Mouse (Mus musculus) hindbrain, postnatal 0 days (tissue): ENCODE measurements around the gene Esam. TPM values are rescaled to one million over a fixed set of nuclear protein-coding genes. Genes with fewer than 3 reads are reported as not detected.

Experiments
- ATAC-seq: fragments of 200-750 bp; cut with Nextera tagmentation; 2 replicates; pipeline ENCODE4 v1.8.0; 2017; ENCODE audit warnings: mild to moderate bottlenecking, moderate TSS enrichment, moderate library complexity
- DNase-seq: peaks from one replicate; pipeline ENCODE4 v3.0.0-alpha.2; 2015; ENCODE audit warnings: low spot score
- H3K27ac ChIP-seq: fragments of 300-500 bp; sonication (generic); 2 replicates; pipeline ENCODE4 v1.5.1; 2014; ENCODE audit warnings: mild to moderate bottlenecking
- H3K27me3 ChIP-seq: fragments of 300-500 bp; sonication (generic); 2 replicates; pipeline ENCODE4 v1.6.1; 2014; ENCODE audit warnings: low read length, mixed read lengths; ENCODE audit not compliant: insufficient read depth
- H3K36me3 ChIP-seq: fragments of 300-500 bp; sonication (generic); 2 replicates; pipeline ENCODE4 v1.6.1; 2014; ENCODE audit warnings: low read length, mixed read lengths; ENCODE audit not compliant: insufficient read depth
- H3K4me1 ChIP-seq: fragments of 300-500 bp; sonication (generic); 2 replicates; pipeline ENCODE4 v1.6.1; 2014; ENCODE audit warnings: antibody characterized with exemption, low read length, mixed read lengths; ENCODE audit not compliant: insufficient read depth
- H3K4me2 ChIP-seq: fragments of 300-500 bp; sonication (generic); 2 replicates; pipeline ENCODE4 v1.6.1; 2014; ENCODE audit warnings: low read depth, mild to moderate bottlenecking, low read length, moderate library complexity, mixed read lengths
- H3K4me3 ChIP-seq: fragments of 300-500 bp; sonication (generic); 2 replicates; pipeline ENCODE4 v1.5.1; 2014; ENCODE audit warnings: low read length
- H3K9ac ChIP-seq: fragments of 300-500 bp; sonication (generic); replicated peaks from 2 replicates; pipeline ENCODE4 v1.6.1; 2014; ENCODE audit warnings: mild to moderate bottlenecking, low read length, moderate library complexity, mixed read lengths
- H3K9me3 ChIP-seq: fragments of 300-500 bp; sonication (generic); 2 replicates; pipeline ENCODE4 v1.6.1; 2016; ENCODE audit warnings: low read length, mixed read lengths
- CTCF ChIP-seq: IDR thresholded peaks from 2 replicates; pipeline ENCODE4 v1.5.1; 2016; ENCODE audit warnings: antibody characterized with exemption, control low read depth, low read depth
- WGBS: fragments of 180-500 bp; shearing (Covaris S2); extraction: QIAGEN DNeasy Blood & Tissue Kit; methylation state at CpG from one replicate; pipeline ENCODE4 v1.1.7; 2014; 5-methylcytosine and 5-hydroxymethylcytosine counted together
- polyA plus RNA-seq: library from polyadenylated mRNA; unstranded; fragments of >200 nt; fragmentation: Nextera tagmentation; extraction: Ambion mirVana; gene quantifications from 2 replicates; pipeline ENCODE4 v1.2.1, GENCODE M21; 2015
- total RNA-seq: library from RNA; depleted of rRNA; stranded (reverse); fragments of >200 nt; gene quantifications from 2 replicates; pipeline ENCODE4 v1.2.3, GENCODE M21; 2014

Gene Esam
- total and polyA plus RNA-seq, 2 experiments from 2014 or later = 34.2 to 36.1 TPM

DNA sequence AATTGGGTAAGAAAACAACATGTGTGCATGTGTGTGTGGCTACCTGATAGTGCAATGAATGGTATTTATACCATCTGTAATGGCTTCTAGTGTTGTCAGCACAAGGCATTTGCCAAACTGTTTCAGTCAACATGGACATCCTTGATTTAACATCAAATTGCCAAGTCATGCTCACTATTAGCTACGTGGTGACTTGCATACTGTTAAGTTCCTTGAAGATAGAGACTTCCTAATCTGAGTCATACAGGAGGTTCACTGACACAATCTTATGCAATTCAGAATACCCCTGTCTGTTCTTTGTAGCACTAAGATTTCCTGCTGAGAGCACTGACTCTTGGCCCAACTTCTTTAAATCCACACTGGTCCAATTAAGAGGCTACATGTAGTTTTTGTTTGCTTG is 10.4 kb upstream of the Esam start:
- DNase-seq (no peak), ATAC-seq (no peak)
- WGBS = 68% methylated on average over 1 of the region's 1 CpGs
- Histone ChIP-seq H3K9me3 (no peaks in the 10 kb centered on the region), H3K27me3 (no peaks in the 10 kb centered on the region), H3K9ac (no peak overlapping the region), H3K27ac (no peak overlapping the region), H3K36me3 (peaks cover 13% of the 10 kb centered on the region; the same call in 1 of the 2 replicates), H3K4me3 (no peak overlapping the region), H3K4me2 (no peak overlapping the region), H3K4me1 (no peaks in the 10 kb centered on the region; the same call in 1 of the 2 replicates)
- no peak for TF ChIP-seq CTCF

DNA sequence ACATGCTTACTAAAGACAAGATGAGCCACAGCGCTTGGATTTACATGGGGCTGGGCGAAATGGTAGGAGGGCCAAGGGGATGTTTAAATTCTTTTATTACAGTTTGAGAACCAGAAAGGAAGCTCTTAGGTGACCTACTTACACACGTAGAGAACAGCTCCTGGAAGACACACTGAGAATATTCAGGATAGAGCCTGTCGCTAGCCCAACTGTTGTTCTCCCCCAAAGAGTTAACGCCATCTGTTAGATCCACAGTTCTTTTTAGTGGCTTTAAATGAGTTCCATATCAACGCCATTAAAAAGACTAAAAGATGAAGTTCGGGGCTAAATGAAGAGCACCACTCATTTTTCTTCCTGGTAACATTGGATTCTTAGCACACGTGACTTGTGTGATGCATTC is 8.9 kb upstream of the Esam start:
- TF ChIP-seq CTCF = no peak
- Histone ChIP-seq H3K4me2 (no peak overlapping the region), H3K27ac (no peak overlapping the region), H3K4me1 (no peaks in the 10 kb centered on the region), H3K27me3 (no peaks in the 10 kb centered on the region), H3K9ac (no peak overlapping the region), H3K9me3 (no peaks in the 10 kb centered on the region), H3K36me3 (peaks cover 21% of the 10 kb centered on the region; the same call in 1 of the 2 replicates), H3K4me3 (no peak overlapping the region)
- 84% methylated on average over 8 of the region's 8 CpGs for WGBS
- DNase-seq (no peak), ATAC-seq (no peak)

DNA sequence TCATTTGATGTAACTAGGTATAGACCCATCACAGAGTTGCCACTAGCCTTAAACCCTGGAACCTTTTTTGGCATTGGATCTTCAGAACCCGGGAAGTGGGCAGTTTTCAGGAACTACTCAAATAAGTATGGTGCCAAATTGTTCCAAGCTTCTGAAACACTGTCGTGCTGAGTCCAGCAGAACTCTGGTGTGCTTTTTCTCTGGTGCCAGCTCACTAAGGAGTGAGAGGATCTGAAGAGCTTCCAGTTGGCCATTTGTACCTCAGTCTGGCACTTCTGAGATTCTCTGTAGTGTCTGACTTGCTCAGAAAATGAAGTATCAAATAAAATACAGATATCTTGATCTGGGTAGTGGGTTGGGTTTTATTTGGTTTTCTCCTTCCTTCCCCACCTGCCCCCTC is 7.9 kb upstream of the Esam start:
- no peaks in the 10 kb centered on the region for H3K9me3 ChIP-seq
- no peak for DNase-seq
- WGBS = 88% methylated on average over 2 of the region's 2 CpGs
- H3K27ac ChIP-seq = no peak overlapping the region
- H3K4me3 ChIP-seq = no peak overlapping the region
- H3K9ac ChIP-seq = no peak overlapping the region
- H3K27me3 ChIP-seq = no peaks in the 10 kb centered on the region
- no peak for TF ChIP-seq CTCF
- H3K4me2 ChIP-seq = no peak overlapping the region
- H3K4me1 ChIP-seq = no peaks in the 10 kb centered on the region
- no peak for ATAC-seq
- H3K36me3 ChIP-seq = peaks cover 21% of the 10 kb centered on the region; the same call in 1 of the 2 replicates

DNA sequence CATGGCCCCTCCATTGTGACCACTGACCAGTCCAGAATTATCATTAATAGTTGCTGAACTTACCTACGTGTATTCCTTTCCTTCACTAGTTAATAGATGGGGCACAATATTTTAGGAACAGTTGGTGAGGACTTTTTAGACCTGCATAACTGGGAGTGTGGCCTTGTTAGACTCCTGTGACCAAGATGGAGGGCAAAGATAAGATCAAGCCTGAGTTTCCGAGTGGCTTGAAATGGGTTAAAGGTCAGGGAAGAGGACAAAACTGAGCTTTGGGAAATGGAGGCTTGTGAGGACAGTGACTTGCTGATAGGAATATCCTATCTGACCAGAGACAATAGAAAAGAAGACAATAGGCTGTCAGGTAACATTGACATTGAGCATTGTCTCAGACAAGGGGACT is 2.4 kb upstream of the Esam start:
- Histone ChIP-seq H3K27me3 (peaks cover 38% of the 10 kb centered on the region), H3K36me3 (peaks cover 12% of the 10 kb centered on the region; the same call in 1 of the 2 replicates), H3K9me3 (no peaks in the 10 kb centered on the region), H3K9ac (no peak overlapping the region), H3K27ac (no peak overlapping the region), H3K4me2 (no peak overlapping the region), H3K4me3 (no peak overlapping the region), H3K4me1 (peaks cover 6% of the 10 kb centered on the region; the same call in 1 of the 2 replicates)
- DNase-seq = no peak
- WGBS = 90% methylated on average over 2 of the region's 2 CpGs
- ATAC-seq = no peak
- no peak for TF ChIP-seq CTCF

DNA sequence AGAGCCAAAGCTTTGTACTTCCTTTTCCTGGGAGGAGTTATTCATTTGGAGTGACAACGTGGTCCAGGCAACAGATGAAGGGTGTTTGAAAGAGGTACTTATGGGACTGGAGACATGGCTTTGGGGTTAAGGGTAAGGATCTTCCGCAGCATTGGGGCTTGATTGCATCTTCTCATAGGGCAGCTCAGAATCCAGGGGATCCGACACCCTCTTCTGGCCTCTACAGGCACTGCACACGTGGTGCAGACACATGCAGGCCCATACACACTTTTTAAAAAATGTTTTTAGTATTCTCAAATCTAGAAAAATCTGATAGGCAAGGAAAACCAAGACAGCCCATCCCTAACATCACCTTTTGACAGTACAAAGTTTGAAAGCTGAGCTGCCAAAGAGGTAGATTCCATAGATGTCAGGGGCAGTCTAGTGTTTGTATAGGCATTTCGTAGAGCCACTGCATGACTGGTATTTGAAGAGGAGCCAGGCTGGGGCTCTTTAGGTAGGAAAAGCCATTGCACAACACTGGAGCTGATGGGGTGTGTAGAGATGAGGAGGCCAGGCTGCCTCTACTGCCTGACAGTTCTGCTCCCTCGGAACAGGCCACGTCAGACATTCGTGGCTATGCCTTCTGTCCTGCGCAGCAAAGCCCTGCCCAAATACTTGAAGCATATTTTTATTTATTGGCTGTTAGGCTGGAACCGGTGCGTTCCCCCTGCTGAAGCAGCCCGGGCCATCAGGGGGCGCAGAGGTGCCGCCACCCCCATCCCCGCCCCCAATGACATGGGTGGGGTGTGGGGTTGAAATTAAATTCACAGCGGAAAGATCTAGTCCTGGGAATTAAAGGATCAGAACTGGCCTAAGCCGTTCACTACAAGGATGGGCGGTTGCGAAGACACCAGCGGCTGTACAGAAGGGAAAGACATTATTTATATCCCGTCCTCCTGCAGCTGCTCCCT is 1.2 kb upstream of the Esam start:
- Histone ChIP-seq H3K4me2 (peak overlapping the region; percentile 31; the same call in 1 of the 2 replicates), H3K4me3 (no peak overlapping the region), H3K27me3 (peaks cover 38% of the 10 kb centered on the region), H3K4me1 (peaks cover 9% of the 10 kb centered on the region; the same call in 1 of the 2 replicates), H3K9ac (no peak overlapping the region), H3K27ac (no peak overlapping the region), H3K36me3 (peaks cover 8% of the 10 kb centered on the region; the same call in 1 of the 2 replicates), H3K9me3 (no peaks in the 10 kb centered on the region)
- ATAC-seq (no peak), DNase-seq (no peak)
- 31% methylated on average over 21 of the region's 21 CpGs for WGBS
- peak; percentile 38 for TF ChIP-seq CTCF

DNA sequence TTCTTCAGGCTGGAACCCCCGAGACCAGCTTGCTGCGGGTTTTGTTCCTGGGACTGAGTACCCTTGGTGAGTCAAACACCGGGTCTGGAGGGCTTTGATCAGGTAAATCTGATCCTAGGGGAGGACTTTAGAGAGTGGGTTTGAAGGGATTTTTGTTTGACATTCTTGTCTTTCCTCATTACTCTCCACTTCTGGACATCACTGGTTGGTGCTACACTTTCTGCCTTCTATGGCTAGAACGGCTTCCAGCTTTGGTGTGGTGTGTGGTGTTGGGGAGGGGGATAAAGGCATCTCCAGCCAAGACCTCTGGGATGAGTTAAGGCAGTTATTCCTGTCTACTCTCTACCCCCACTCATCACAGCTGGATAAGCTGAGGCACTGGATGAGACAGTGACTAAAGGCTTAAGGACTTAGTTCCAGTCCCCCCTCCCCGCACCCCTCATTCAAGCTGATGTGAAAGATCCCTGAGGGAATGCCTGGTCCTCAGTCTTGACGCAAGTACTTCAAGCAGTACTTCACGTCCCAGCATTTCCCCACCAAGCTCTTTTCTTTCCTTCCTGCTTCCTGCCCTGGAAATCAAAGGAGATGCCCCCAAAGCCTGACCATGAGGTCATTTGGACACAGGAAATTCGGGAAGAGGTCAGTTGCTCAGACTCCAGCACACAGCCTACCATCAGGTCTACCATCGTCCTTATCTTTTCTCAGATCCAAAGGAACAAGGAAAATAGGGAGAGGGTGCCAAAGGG is 520 bp downstream of the Esam start:
- 40% methylated on average over 9 of the region's 9 CpGs for WGBS
- peak overlapping the region; percentile 40 for H3K4me3 ChIP-seq
- H3K9ac ChIP-seq = no peak overlapping the region
- peaks cover 9% of the 10 kb centered on the region; the same call in 1 of the 2 replicates for H3K4me1 ChIP-seq
- H3K36me3 ChIP-seq = peaks cover 2% of the 10 kb centered on the region; the same call in 1 of the 2 replicates
- H3K27me3 ChIP-seq = peaks cover 38% of the 10 kb centered on the region
- peak overlapping the region; percentile 82; the same call in 1 of the 2 replicates for H3K4me2 ChIP-seq
- no peak for TF ChIP-seq CTCF
- no peaks in the 10 kb centered on the region for H3K9me3 ChIP-seq
- no peak for DNase-seq
- ATAC-seq = no peak
- H3K27ac ChIP-seq = peak overlapping the region; percentile 56; the same call in 1 of the 2 replicates
